Mouse (Mus musculus): Measurements from ENCODE around the gene Nudt3. TPM values are rescaled to one million over a fixed set of nuclear protein-coding genes. Genes with fewer than 3 reads are reported as not detected.

The Nudt3 gene
- polyA plus RNA-seq, 1 experiment from 2014 or later, result 70.2 TPM

GRCm38 (mm10) chr17:27627451-27627850, 4.2 kb upstream of the Nudt3 start:
- Histone ChIP-seq H3K4me1 (replicated peaks; ENCODE audit: insufficient read depth, low read length) (no peaks in the 10 kb centered on the region), H3K9me3 (replicated peaks; ENCODE audit: low read length) (no peaks in the 10 kb centered on the region), H3K27ac (no peak overlapping the region), H3K27me3 (ENCODE audit: insufficient read depth, low read length) (no peaks in the 10 kb centered on the region), H3K36me3 (ENCODE audit: insufficient read depth, low read length) (peaks cover 28% of the 10 kb centered on the region), H3K4me3 (replicated peaks; ENCODE audit: low read depth, low read length) (no peak overlapping the region), H3K4me2 (ENCODE audit: low read length) (no peak overlapping the region), H3K9ac (ENCODE audit: low read depth, low read length) (no peak overlapping the region)
- WGBS, result 42% methylated on average over 5 of the region's 5 CpGs
- ATAC-seq (replicated peaks; ENCODE audit: low FRiP score, low read depth) (no peak), DNase-seq (ENCODE audit: low spot score) (no peak)
- TF ChIP-seq CTCF (IDR thresholded peaks at IDR 0.05; ENCODE audit: low read depth), result peak; percentile 20; the same call in 1 of the 2 replicates

- H3K4me3 ChIP-seq (replicated peaks; ENCODE audit: low read depth, low read length), result no peak overlapping the region
- no peak for ATAC-seq (replicated peaks; ENCODE audit: low FRiP score, low read depth)
- H3K4me2 ChIP-seq (ENCODE audit: low read length), result no peak overlapping the region
- H3K4me1 ChIP-seq (replicated peaks; ENCODE audit: insufficient read depth, low read length), result no peaks in the 10 kb centered on the region
- WGBS, result 29% methylated on average over 5 of the region's 5 CpGs
- DNase-seq (ENCODE audit: low spot score), result no peak
- H3K9me3 ChIP-seq (replicated peaks; ENCODE audit: low read length), result no peaks in the 10 kb centered on the region
- H3K36me3 ChIP-seq (ENCODE audit: insufficient read depth, low read length), result peaks cover 21% of the 10 kb centered on the region
- H3K9ac ChIP-seq (ENCODE audit: low read depth, low read length), result no peak overlapping the region
- H3K27me3 ChIP-seq (ENCODE audit: insufficient read depth, low read length), result no peaks in the 10 kb centered on the region
- no peak for TF ChIP-seq CTCF (IDR thresholded peaks at IDR 0.05; ENCODE audit: low read depth)
- no peak overlapping the region for H3K27ac ChIP-seq
Observed at GRCm38 (mm10) chr17:27626681-27627080, 3.4 kb upstream of the Nudt3 start.

GRCm38 (mm10) chr17:27625455-27626251, 2.4 kb upstream of the Nudt3 start:
- no peak for ATAC-seq (replicated peaks; ENCODE audit: low FRiP score, low read depth)

GRCm38 (mm10) chr17:27622611-27623359, 510 bp downstream of the Nudt3 start:
- TF ChIP-seq CTCF (IDR thresholded peaks at IDR 0.05; ENCODE audit: low read depth), result no peak
- peak overlapping the region; percentile 86 for H3K4me3 ChIP-seq (replicated peaks; ENCODE audit: low read depth, low read length)
- under 1% methylated on average over 55 of the region's 80 CpGs for WGBS
- H3K4me1 ChIP-seq (replicated peaks; ENCODE audit: insufficient read depth, low read length), result peaks cover 11% of the 10 kb centered on the region; the same call in 1 of the 2 replicates
- DNase-seq (ENCODE audit: low spot score), result peak; percentile 58
- 0 out of 2 replicates have a peak, but pooled peaks cover 4% of the 10 kb centered on the region for H3K36me3 ChIP-seq (ENCODE audit: insufficient read depth, low read length)
- peak overlapping the region; percentile 86 for H3K27ac ChIP-seq
- no peaks in the 10 kb centered on the region for H3K27me3 ChIP-seq (ENCODE audit: insufficient read depth, low read length)
- peak; percentile 55 for ATAC-seq (replicated peaks; ENCODE audit: low FRiP score, low read depth)
- H3K9me3 ChIP-seq (replicated peaks; ENCODE audit: low read length), result no peaks in the 10 kb centered on the region
- peak overlapping the region; percentile 93 for H3K9ac ChIP-seq (ENCODE audit: low read depth, low read length)
- peak overlapping the region; percentile 79 for H3K4me2 ChIP-seq (ENCODE audit: low read length)

More at GRCm38 (mm10) chr17:27625455-27626251, 2.4 kb upstream of the Nudt3 start:
- Histone ChIP-seq H3K9ac (ENCODE audit: low read depth, low read length) (no peak overlapping the region), H3K4me1 (replicated peaks; ENCODE audit: insufficient read depth, low read length) (peaks cover 10% of the 10 kb centered on the region; the same call in 1 of the 2 replicates), H3K4me2 (ENCODE audit: low read length) (no peak overlapping the region), H3K4me3 (replicated peaks; ENCODE audit: low read depth, low read length) (no peak overlapping the region), H3K27me3 (ENCODE audit: insufficient read depth, low read length) (no peaks in the 10 kb centered on the region), H3K9me3 (replicated peaks; ENCODE audit: low read length) (no peaks in the 10 kb centered on the region), H3K27ac (no peak overlapping the region), H3K36me3 (ENCODE audit: insufficient read depth, low read length) (peaks cover 10% of the 10 kb centered on the region)
- no peak for TF ChIP-seq CTCF (IDR thresholded peaks at IDR 0.05; ENCODE audit: low read depth)
- DNase-seq (ENCODE audit: low spot score), result no peak
- WGBS, result 59% methylated on average over 7 of the region's 7 CpGs

- H3K27me3 ChIP-seq (ENCODE audit: insufficient read depth, low read length), result no peaks in the 10 kb centered on the region
- H3K4me3 ChIP-seq (replicated peaks; ENCODE audit: low read depth, low read length), result peak overlapping the region; percentile 86
- 2% methylated on average over 23 of the region's 23 CpGs for WGBS
- H3K27ac ChIP-seq, result no peak overlapping the region; the same call in 1 of the 2 replicates
- no peaks in the 10 kb centered on the region for H3K9me3 ChIP-seq (replicated peaks; ENCODE audit: low read length)
- DNase-seq (ENCODE audit: low spot score) (peak; percentile 53), ATAC-seq (replicated peaks; ENCODE audit: low FRiP score, low read depth) (no peak)
- peaks cover 11% of the 10 kb centered on the region; the same call in 1 of the 2 replicates for H3K4me1 ChIP-seq (replicated peaks; ENCODE audit: insufficient read depth, low read length)
- peak overlapping the region; percentile 93 for H3K9ac ChIP-seq (ENCODE audit: low read depth, low read length)
- 0 out of 2 replicates have a peak, but pooled peaks cover 4% of the 10 kb centered on the region for H3K36me3 ChIP-seq (ENCODE audit: insufficient read depth, low read length)
- no peak for TF ChIP-seq CTCF (IDR thresholded peaks at IDR 0.05; ENCODE audit: low read depth)
- peak overlapping the region; percentile 79 for H3K4me2 ChIP-seq (ENCODE audit: low read length)
Observed at GRCm38 (mm10) chr17:27621705-27622531, 1.4 kb downstream of the Nudt3 start.
